Mouse (Mus musculus): Measurements from ENCODE around the gene Txndc8.

The Txndc8 gene

DNA sequence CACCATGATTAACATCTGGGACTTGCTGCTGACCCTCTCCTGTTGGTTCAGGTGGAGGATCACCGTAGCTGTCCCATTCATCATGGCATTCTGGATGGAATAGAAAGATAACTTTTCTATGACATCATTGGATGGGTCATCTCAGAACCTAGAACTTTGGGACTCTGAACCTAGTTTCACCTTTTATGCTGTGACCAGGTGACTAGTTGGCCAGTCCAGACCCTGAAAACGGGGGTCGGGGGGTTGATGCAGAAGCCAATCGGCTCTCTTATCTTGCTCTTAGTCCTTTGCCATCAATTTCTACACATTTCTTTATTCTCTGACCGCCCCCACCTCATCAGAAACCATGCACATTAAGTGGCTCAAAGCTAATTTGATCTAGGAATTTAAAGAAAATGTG, at the start of gene Txndc8:
Gene Txndc8, minus strand, starts transcription at position 101 of the 400 bp plus-strand sequence.
- no peak for DNase-seq (ENCODE audit: low read depth)

GRCm38 (mm10) chr4:58055653-58056052, 46.7 kb upstream of the Txndc8 start:
- DNase-seq (ENCODE audit: low read depth), result no peak

GRCm38 (mm10) chr4:58054441-58054840, 45.5 kb upstream of the Txndc8 start:
- DNase-seq (ENCODE audit: low read depth), result no peak

GRCm38 (mm10) chr4:58050746-58051145, 41.8 kb upstream of the Txndc8 start:
- DNase-seq (ENCODE audit: low read depth), result no peak

DNA sequence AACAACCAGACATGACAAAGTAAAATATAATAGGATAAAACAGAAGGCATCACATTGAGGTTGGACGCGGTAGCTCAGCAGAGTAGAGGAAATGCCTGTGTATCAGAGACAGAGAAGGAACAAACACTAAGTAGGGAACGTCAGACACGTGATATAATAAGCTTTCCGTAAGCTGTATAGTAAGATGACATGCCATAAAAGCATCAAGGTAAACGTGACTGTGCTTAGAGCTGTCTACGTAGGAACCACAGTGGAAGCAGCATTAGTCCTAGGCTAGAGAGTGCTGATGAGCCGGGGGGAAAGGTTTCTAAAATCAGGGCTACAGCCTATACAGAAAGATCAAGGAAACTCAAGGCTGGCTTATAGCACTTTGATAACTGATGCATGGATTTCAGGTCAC, 41.4 kb upstream of the Txndc8 start:
- DNase-seq (ENCODE audit: low read depth), result no peak

DNA sequence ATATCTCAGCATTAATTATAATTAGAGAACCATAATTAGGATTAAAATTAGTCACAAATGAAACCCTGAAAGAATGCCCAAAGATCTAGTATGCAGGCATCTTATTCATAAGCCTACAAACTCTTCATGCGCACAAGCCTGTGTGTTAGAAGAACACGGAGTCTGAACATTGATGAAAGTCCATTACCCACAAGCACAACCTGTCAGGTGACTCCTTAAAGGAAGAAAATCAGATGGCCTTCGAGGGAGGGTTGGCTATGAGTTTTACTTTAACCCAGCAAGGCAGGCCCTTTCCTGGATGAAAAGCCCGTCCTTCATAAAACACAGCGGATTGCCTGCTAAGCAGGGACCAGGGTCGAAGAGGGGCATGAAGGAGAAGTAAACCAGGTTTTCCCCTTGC, 35.9 kb upstream of the Txndc8 start:
- no peak for DNase-seq (ENCODE audit: low read depth)

DNA sequence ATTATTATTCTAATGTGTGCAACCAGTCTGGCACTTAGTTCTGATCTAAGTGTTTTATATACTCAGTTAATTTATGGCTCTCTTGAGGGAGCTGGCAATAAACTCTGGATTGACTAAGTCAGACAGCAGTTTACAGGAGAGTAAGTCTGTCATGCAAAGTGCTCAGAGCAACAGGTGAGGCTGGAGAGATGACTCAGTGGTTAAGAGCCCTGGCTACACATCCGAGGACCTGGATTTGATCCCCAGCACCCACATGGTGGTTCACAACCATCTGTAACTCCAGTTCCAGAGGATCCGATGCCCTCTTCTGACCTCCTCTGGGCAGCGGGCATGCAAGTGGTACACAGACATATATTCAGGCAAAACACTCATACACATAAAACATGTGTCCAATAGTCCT, 35.4 kb upstream of the Txndc8 start:
- no peak for DNase-seq (ENCODE audit: low read depth)

GRCm38 (mm10) chr4:58040093-58040492, 31.2 kb upstream of the Txndc8 start:
- no peak for DNase-seq (ENCODE audit: low read depth)

- no peak for DNase-seq (ENCODE audit: low read depth)
These were observed 28.3 kb upstream of the Txndc8 start for GRCm38 (mm10) chr4:58037096-58037705.

DNA sequence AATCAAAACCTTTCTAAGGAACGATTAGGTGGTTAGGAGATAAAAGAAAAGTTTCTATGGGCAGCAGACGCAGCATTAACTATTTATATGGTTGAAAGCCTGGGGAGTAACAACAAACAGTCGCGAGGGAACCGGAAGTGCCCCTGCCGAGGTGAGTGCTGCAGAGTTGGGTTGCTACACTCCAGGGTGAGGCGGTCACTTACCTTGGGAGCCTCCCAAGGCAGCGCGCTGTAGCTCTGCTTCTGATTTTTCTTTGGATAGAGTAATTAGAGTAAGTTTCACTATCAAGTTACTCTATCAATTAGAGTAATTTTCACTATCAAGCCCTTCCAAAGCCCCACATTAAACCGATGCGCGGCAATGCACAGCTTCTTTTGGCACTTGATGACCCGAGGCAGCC, 25.7 kb upstream of the Txndc8 start:
- no peak for DNase-seq (ENCODE audit: low read depth)

GRCm38 (mm10) chr4:58032714-58033113, 23.8 kb upstream of the Txndc8 start:
- DNase-seq (ENCODE audit: low read depth), result no peak

DNA sequence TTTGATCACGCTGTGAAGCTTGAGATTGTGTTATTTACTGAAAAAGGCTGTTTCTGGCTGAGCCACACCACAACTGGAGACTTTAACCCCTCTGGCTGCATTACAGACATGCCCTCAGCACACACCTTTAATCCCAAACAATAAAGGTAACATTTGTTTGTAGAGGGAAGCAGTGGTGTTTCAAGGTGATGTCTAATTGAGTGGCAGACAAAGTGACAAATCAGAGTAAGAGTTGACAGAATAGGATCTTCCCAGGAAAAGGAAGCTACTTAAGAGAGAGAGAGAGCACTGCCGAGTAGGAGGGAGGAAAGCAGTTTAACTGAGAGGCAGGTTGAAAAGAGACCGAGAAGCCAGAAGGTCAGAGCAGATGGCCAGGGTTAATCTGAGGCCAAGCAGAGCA, 5.4 kb downstream of the Txndc8 start:
- no peak for DNase-seq (ENCODE audit: low read depth)

GRCm38 (mm10) chr4:57991425-57991824, 17.5 kb downstream of the Txndc8 start:
- no peak for DNase-seq (ENCODE audit: low read depth)

GRCm38 (mm10) chr4:57974400-57975117, 34.4 kb downstream of the Txndc8 start:
- DNase-seq (ENCODE audit: low read depth), result no peak

GRCm38 (mm10) chr4:57973592-57974268, 35.2 kb downstream of the Txndc8 start:
- no peak for DNase-seq (ENCODE audit: low read depth)

GRCm38 (mm10) chr4:57970285-57970684, 38.6 kb downstream of the Txndc8 start:
- no peak for DNase-seq (ENCODE audit: low read depth)

- DNase-seq (ENCODE audit: low read depth), result no peak
These were observed 41.7 kb downstream of the Txndc8 start for GRCm38 (mm10) chr4:57967195-57967594.

GRCm38 (mm10) chr4:57965516-57965915, 43.4 kb downstream of the Txndc8 start:
- no peak for DNase-seq (ENCODE audit: low read depth)

- DNase-seq (ENCODE audit: low read depth), result no peak
These were observed 44.8 kb downstream of the Txndc8 start for GRCm38 (mm10) chr4:57964143-57964542.

- no peak for DNase-seq (ENCODE audit: low read depth)
These were observed 49.9 kb downstream of the Txndc8 start for GRCm38 (mm10) chr4:57959056-57959455.

DNA sequence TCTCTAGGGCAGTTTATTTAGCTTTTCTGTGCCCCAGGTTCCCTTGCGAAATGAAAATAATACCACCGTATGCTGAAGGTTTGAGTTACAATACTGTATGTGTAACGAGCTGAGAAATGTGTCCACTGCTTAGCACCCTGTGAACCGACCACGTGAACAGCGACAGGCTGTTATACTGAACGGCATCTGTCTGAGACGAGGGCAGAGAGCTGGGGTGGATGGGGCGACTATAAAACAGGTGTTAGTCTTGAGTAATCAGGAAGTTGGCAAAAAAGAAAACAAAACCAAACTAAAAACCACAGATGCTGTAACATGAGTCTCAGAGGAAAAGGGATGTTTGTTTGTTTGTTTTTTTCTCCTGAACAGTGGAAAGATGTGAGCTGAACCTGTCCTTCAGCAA, 50.8 kb downstream of the Txndc8 start:
- DNase-seq (ENCODE audit: low read depth), result peak; percentile 44

- DNase-seq (ENCODE audit: low read depth), result peak; percentile 26
These were observed 51.5 kb downstream of the Txndc8 start for GRCm38 (mm10) chr4:57957200-57958085.

All from naive thymus-derived CD4-positive, alpha-beta T cell, adult 2 months (primary cell).